Mouse (Mus musculus): Measurements from ENCODE around the gene Larp4. TPM values are rescaled to one million over a fixed set of nuclear protein-coding genes. Genes with fewer than 3 reads are reported as not detected.

Larp4 gene
- total RNA-seq, 1 experiment from 2014 or later, result 87.7 TPM

DNA sequence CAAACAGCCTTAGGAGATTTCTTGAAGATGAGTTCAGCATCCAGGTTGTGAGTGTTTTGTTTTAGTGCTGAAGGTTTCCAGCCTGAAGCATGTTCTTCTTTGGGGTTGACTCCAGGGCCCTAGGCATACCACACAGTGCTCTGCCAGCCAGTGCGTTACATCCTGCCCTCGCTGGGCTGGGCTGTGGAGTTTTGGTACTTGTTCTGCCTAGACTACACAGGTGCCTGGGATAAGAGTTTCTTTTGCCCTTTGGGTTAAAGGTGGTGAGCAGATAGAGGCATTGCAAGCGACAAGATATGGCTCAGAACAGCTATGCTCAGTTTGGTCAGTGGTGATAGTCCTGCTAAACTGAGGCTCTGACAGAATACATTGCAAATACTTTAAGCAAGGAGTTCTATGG lies 88.3 kb downstream of the Larp4 start:
- DNase-seq, result no peak

DNA sequence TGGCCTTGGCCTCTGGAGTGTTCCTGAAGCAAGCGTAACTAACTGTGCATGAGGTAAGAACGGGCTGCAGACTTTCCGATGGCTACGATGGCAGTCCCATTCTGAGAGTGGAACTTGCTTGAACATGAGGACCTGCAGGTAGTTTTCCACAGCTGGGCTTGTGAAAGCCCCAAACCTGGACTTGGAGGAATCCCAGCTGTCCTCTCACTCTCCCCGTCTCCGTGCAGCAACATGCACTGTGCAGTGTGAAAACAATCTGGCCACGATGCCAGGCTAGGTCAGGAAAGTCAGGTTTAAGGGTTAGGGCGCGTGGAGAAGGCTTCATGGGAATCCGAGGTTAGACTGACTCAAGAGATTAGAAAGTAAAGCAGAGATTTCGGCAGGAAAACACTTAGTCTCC lies 89.0 kb downstream of the Larp4 start:
- no peak for DNase-seq

DNA sequence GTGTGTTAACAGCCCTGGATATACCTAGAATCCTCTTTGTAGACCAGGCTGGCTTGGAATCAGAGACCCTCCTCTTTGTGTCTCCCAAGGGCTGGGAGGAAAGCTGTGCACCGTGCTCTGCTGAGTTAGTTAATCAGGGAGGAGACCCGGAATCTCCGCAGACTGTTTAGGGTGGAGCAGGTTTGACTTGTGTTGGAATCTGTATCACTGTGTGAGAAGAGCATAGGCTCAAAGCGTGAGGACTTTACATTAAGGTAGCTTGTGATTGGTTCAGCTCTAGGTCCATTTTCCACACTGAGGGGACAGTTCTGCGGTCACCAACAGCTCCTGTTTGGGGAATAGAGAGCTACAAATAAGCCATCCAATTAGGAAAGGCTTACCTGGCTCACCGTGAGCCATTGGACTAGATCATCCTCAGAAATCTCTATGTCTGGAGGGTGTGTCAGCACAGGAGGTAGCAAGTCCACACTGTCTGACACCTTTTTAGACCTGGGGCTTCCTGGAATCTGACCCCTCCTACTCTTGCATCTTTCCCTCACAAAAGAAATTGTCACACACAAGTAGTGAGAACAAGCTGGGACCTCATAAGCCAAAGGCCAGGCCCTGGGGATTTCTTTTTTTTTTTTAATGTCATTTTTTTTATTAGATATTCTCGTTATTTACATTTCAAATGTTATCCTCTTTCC lies 89.9 kb downstream of the Larp4 start:
- no peak for DNase-seq

DNA sequence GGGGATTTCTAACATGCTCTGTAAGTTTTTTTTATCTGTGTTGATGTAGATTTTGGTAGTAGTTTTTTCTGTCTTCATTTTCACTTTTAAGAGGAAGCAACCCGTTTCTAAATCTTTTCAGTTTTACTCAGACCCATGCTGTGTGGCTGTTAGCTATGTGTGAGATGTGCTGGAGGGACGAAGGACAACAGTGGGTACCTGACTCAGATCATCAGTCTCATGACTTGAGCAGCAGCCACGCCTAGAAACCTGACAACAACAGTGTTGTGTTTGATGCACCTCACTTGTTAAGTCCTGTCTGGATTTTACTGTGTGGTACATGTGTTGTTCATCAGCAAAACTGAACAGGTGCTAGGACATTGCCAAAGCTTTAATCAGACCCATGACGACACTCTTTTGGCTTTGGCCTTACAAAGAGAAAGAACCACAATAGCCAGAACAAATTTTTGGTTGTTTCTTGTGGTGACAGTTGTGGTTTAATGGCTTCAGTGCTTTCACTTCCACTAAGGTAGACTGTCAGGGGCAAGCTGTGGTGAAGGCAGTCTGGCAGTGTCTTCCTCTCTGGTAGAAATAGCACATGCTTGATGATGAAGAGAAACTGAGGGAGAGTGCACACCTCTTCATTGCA lies 90.8 kb downstream of the Larp4 start:
- no peak for DNase-seq

DNA sequence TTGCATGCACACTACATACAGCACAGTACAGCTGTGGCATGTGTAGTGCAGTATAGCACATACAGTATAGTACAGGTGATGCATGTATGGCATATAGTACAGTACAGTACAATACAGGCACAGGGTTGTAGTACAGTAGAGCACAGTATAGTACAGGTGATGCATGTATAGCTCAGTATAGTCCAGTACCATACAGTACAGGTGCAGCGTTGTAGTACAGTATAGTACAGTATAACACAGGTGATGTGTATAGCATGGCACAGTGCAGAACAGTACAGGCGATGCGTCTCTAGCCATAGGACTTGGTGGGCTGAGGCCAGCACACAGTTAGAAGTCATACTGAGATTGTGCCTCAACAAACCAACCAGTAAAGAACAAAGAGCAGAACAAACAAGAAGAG lies 91.5 kb downstream of the Larp4 start:
- DNase-seq, result no peak

DNA sequence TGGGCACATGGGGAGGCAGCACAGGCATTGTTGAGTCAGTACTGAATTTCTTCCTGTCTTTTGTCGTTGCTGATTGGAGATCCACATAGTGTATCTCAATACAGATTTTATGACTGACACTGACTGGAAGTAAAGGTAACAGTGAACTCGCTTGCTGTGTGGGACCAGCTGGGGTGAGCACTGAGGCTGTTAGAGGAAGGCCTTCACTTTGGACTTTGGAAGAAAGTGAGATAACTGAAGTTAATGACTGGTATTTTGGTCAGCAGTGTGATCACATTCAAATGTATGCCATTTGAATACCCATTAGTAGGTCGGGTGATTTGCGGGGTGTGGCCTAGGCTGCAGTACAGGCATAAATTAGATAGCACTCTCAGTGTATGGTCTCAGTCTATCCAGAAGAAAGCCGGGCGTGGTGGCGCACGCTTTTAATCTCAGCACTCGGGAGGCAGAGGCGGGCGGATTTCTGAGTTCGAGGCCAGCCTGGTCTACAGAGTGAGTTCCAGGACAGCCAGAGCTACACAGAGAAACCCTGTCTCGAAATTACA lies 93.4 kb downstream of the Larp4 start:
- no peak for DNase-seq

Other genes starting within 250 kb of the Larp4 start
- 177 and 199 TPM in 2 replicates for gene Cox14, start 244.4 kb upstream of the Larp4 start, total RNA-seq (2021)
- 40.9 and 42.7 TPM in 2 replicates for gene Cers5, start 197.2 kb upstream of the Larp4 start, total RNA-seq (2021)
- 37.4 and 39.9 TPM in 2 replicates for gene Lima1, start 94.6 kb upstream of the Larp4 start, total RNA-seq (2021)
- gene Fam186a, start 3.0 kb upstream of the Larp4 start, total RNA-seq (2021), result 0.04 and 0.07 TPM in 2 replicates
- 18.5 and 22.3 TPM in 2 replicates for gene Dip2b, start 68.6 kb downstream of the Larp4 start, total RNA-seq (2021)